Mouse (Mus musculus): ENCODE data around the gene Prox2.

Prox2 gene

GRCm38 (mm10) chr12:85131361-85131760 is 20.8 kb upstream of the Prox2 start:
- DNase-seq (ENCODE audit: low spot score) = no peak

- no peak for DNase-seq (ENCODE audit: low spot score)
Measured at GRCm38 (mm10) chr12:85129426-85129978, 18.9 kb upstream of the Prox2 start.

- no peak for DNase-seq (ENCODE audit: low spot score)
Measured at GRCm38 (mm10) chr12:85126986-85127603, 16.5 kb upstream of the Prox2 start.

- DNase-seq (ENCODE audit: low spot score) = no peak
Measured at GRCm38 (mm10) chr12:85124751-85125150, 14.2 kb upstream of the Prox2 start.

GRCm38 (mm10) chr12:85123645-85124044 is 13.1 kb upstream of the Prox2 start:
- no peak for DNase-seq (ENCODE audit: low spot score)

- DNase-seq (ENCODE audit: low spot score) = no peak
Measured at GRCm38 (mm10) chr12:85123108-85123530, 12.6 kb upstream of the Prox2 start.

GRCm38 (mm10) chr12:85121806-85122459 is 11.4 kb upstream of the Prox2 start:
- DNase-seq (ENCODE audit: low spot score) = no peak

- DNase-seq (ENCODE audit: low spot score) = no peak
Measured at GRCm38 (mm10) chr12:85115678-85116077, 5.1 kb upstream of the Prox2 start.

GRCm38 (mm10) chr12:85113917-85114316 is 3.4 kb upstream of the Prox2 start:
- no peak for DNase-seq (ENCODE audit: low spot score)

GRCm38 (mm10) chr12:85113337-85113736 is 2.8 kb upstream of the Prox2 start:
- DNase-seq (ENCODE audit: low spot score) = no peak

- peak; percentile 45 for DNase-seq (ENCODE audit: low spot score)
Measured at GRCm38 (mm10) chr12:85112550-85113251, 2.1 kb upstream of the Prox2 start.

GRCm38 (mm10) chr12:85110011-85110697 is 405 bp downstream of the Prox2 start:
- peak; percentile 49 for DNase-seq (ENCODE audit: low spot score)

- DNase-seq (ENCODE audit: low spot score) = no peak
Measured at GRCm38 (mm10) chr12:85109426-85109825, 1.1 kb downstream of the Prox2 start.

GRCm38 (mm10) chr12:85108643-85109042 is 1.9 kb downstream of the Prox2 start:
- no peak for DNase-seq (ENCODE audit: low spot score)

GRCm38 (mm10) chr12:85106292-85106691 is 4.3 kb downstream of the Prox2 start:
- DNase-seq (ENCODE audit: low spot score) = no peak

- DNase-seq (ENCODE audit: low spot score) = no peak
Measured at GRCm38 (mm10) chr12:85104789-85105188, 5.8 kb downstream of the Prox2 start.

GRCm38 (mm10) chr12:85103096-85103495 is 7.5 kb downstream of the Prox2 start:
- DNase-seq (ENCODE audit: low spot score) = no peak

GRCm38 (mm10) chr12:85101521-85102106 is 8.9 kb downstream of the Prox2 start:
- no peak for DNase-seq (ENCODE audit: low spot score)

GRCm38 (mm10) chr12:85101001-85101400 is 9.6 kb downstream of the Prox2 start:
- no peak for DNase-seq (ENCODE audit: low spot score)

- DNase-seq (ENCODE audit: low spot score) = no peak
Measured at GRCm38 (mm10) chr12:85095859-85096258, 14.7 kb downstream of the Prox2 start.

GRCm38 (mm10) chr12:85095146-85095545 is 15.4 kb downstream of the Prox2 start:
- no peak for DNase-seq (ENCODE audit: low spot score)

- DNase-seq (ENCODE audit: low spot score) = no peak
Measured at GRCm38 (mm10) chr12:85094706-85095105, 15.9 kb downstream of the Prox2 start.
